Mouse (Mus musculus) frontal cortex, postnatal 10 days (tissue): ENCODE data around the gene Kifc5b.
"Not testable (repeated sequence)": the region's sequence is repeated elsewhere in the genome, so short reads cannot be mapped to it uniquely, and the experiment has no call there.

Source experiments
- DNase-seq, 2 experiments: peaks; one replicate each; pipeline ENCODE4 v3.0.0; 2022; ENCODE audit warnings: low spot score in 2 of 2, mixed read lengths in 1 of 2

Kifc5b gene

GRCm38 (mm10) chr17:26918343-26918742 is 1.5 kb downstream of the Kifc5b start:
- DNase-seq = no peak

GRCm38 (mm10) chr17:26919516-26919915 is 2.6 kb downstream of the Kifc5b start:
- not testable (repeated sequence) for DNase-seq

GRCm38 (mm10) chr17:26922368-26922767 is 5.5 kb downstream of the Kifc5b start:
- not testable (repeated sequence) for DNase-seq

GRCm38 (mm10) chr17:26925414-26925813 is 8.5 kb downstream of the Kifc5b start:
- DNase-seq = not testable (repeated sequence)

- DNase-seq = peak; percentile 38 to 47
Measured at GRCm38 (mm10) chr17:26931795-26932194, 14.9 kb downstream of the Kifc5b start.

- DNase-seq = peak; percentile 83 to 91
Measured at GRCm38 (mm10) chr17:26932839-26933398, 16.0 kb downstream of the Kifc5b start, which contains the start of gene Phf1. Gene Phf1, plus strand, starts transcription at chr17:26933052.

- DNase-seq = no peak
Measured at GRCm38 (mm10) chr17:26933419-26933818, 16.5 kb downstream of the Kifc5b start.

GRCm38 (mm10) chr17:26933885-26934827 is 17.3 kb downstream of the Kifc5b start:
- DNase-seq = no peak

GRCm38 (mm10) chr17:26935027-26935426 is 18.1 kb downstream of the Kifc5b start:
- no peak for DNase-seq

GRCm38 (mm10) chr17:26936453-26936852 is 19.6 kb downstream of the Kifc5b start:
- no peak for DNase-seq

GRCm38 (mm10) chr17:26936921-26937695 is 20.2 kb downstream of the Kifc5b start:
- no peak for DNase-seq

GRCm38 (mm10) chr17:26937883-26938695 is 21.2 kb downstream of the Kifc5b start:
- DNase-seq = no peak

- peak in 1 of 2 experiments; percentile 45 for DNase-seq
Measured at GRCm38 (mm10) chr17:26938731-26939130, 21.8 kb downstream of the Kifc5b start.

GRCm38 (mm10) chr17:26939178-26939972 is 22.5 kb downstream of the Kifc5b start, which contains the start of gene Cuta:
Gene Cuta, minus strand, starts transcription at chr17:26939569.
- DNase-seq = peak; percentile 100

- no peak for DNase-seq
Measured at GRCm38 (mm10) chr17:26939973-26940300, 23.0 kb downstream of the Kifc5b start.

- peak in 1 of 2 experiments; percentile 70 for DNase-seq
Measured at GRCm38 (mm10) chr17:26941031-26941789, 24.3 kb downstream of the Kifc5b start, which contains the start of gene Syngap1. Gene Syngap1, plus strand, starts transcription at chr17:26941253.

GRCm38 (mm10) chr17:26941841-26942570 is 25.1 kb downstream of the Kifc5b start:
- DNase-seq = no peak

- peak in 1 of 2 experiments; percentile 18 for DNase-seq
Measured at GRCm38 (mm10) chr17:26945824-26946495, 29.1 kb downstream of the Kifc5b start.
